Mouse (Mus musculus) c-Kit-negative CD71-positive TER-119-positive erythroid progenitor cells, embryonic 14.5 days (primary cell): ENCODE results near the gene Cd8a.

Experiments
- DNase-seq: peaks from one replicate; pipeline ENCODE4 v3.0.0-alpha.2; 2013; ENCODE audit warnings: low read depth, low spot score

Gene Cd8a

GRCm38 (mm10) chr6:71371085-71371605, 2.1 kb upstream of the Cd8a start:
- DNase-seq: no peak

- no peak for DNase-seq
Measured at GRCm38 (mm10) chr6:71372041-71372720, 1.0 kb upstream of the Cd8a start.

- no peak for DNase-seq
Measured at GRCm38 (mm10) chr6:71374311-71374829, 1.1 kb downstream of the Cd8a start.

GRCm38 (mm10) chr6:71374921-71375320, 1.7 kb downstream of the Cd8a start:
- no peak for DNase-seq

GRCm38 (mm10) chr6:71376711-71377110, 3.5 kb downstream of the Cd8a start:
- DNase-seq: no peak

GRCm38 (mm10) chr6:71381654-71382053, 8.4 kb downstream of the Cd8a start:
- no peak for DNase-seq

GRCm38 (mm10) chr6:71390496-71390895, 17.3 kb downstream of the Cd8a start:
- DNase-seq: no peak

- DNase-seq: no peak
Measured at GRCm38 (mm10) chr6:71396016-71396415, 22.8 kb downstream of the Cd8a start.

- no peak for DNase-seq
Measured at GRCm38 (mm10) chr6:71396761-71397160, 23.5 kb downstream of the Cd8a start.

- DNase-seq: no peak
Measured at GRCm38 (mm10) chr6:71398829-71399609, 25.8 kb downstream of the Cd8a start.

- DNase-seq: no peak
Measured at GRCm38 (mm10) chr6:71414624-71415023, 41.4 kb downstream of the Cd8a start.

GRCm38 (mm10) chr6:71415446-71415845, 42.2 kb downstream of the Cd8a start:
- no peak for DNase-seq

GRCm38 (mm10) chr6:71418874-71419273, 45.6 kb downstream of the Cd8a start:
- no peak for DNase-seq

GRCm38 (mm10) chr6:71420848-71421247, 47.6 kb downstream of the Cd8a start:
- no peak for DNase-seq

GRCm38 (mm10) chr6:71422162-71422561, 48.9 kb downstream of the Cd8a start:
- DNase-seq: no peak

GRCm38 (mm10) chr6:71423116-71423515, 49.9 kb downstream of the Cd8a start:
- DNase-seq: no peak

- no peak for DNase-seq
Measured at GRCm38 (mm10) chr6:71425681-71426080, 52.5 kb downstream of the Cd8a start.

- no peak for DNase-seq
Measured at GRCm38 (mm10) chr6:71427996-71428725, 54.9 kb downstream of the Cd8a start.
